Mouse (Mus musculus) spleen, adult 2 months (tissue): ENCODE measurements at regions not wholly inside any gene's neighbourhood (a gene's known extent, or its start where the extent isn't known, plus 50 kb on each side); places are given as distances from the start of the nearest gene placed in this dataset.

Experiments
- CTCF ChIP-seq: fragments of 200-500 bp; IDR thresholded peaks from 2 replicates; pipeline ENCODE4 v1.5.1; 2011; ENCODE audit warnings: mild to moderate bottlenecking, inconsistent platforms; ENCODE audit not compliant: insufficient read depth, insufficient read length, insufficient replicate concordance; ENCODE audit errors: extremely low read depth
- POLR2A ChIP-seq: fragments of 200-500 bp; IDR thresholded peaks from 2 replicates; pipeline ENCODE4 v1.6.1; 2011; ENCODE audit warnings: low read depth, low read length, inconsistent platforms

DNA sequence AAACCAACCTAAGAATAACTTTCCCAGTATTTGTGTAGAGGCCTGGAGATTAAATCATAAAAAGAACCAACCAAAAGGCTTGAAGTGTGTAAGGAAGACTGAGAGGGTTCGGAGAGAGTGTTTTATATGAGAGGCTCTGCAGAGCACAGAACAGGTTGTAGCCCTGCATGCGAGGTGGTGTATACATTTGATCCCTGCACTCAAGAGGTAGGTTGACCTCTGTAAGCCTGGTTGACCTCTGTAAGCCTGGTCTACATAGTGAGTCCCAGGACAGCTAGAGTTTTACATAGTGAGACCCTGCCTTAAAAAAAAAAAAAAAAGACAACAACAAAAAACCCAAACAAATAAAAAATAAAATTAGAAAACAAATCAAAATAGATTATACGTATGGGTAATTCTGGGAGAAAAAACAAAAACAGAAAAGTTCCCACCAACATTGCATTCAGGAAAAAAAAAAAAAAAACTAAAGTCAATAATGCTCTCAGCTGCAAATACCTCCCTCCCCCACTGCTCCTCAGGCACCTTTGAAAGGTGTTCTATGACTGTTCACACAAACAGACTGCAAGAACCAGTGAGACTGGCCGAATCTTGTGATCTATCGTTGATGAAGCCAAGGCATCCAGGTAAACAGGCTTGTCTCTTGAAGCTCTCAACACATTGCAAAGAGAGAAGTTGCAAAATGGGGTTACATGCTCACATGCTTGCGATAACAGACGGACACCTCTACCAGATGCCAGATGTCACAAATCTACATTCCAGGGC is 57.3 kb upstream of the Med4 start:
- TF ChIP-seq CTCF (no peak), POLR2A (no peak)
